Mouse (Mus musculus): ENCODE measurements at regions not wholly inside any gene's neighbourhood (a gene's known extent, or its start where the extent isn't known, plus 50 kb on each side); places are given as distances from the start of the nearest gene placed in this dataset.

DNA sequence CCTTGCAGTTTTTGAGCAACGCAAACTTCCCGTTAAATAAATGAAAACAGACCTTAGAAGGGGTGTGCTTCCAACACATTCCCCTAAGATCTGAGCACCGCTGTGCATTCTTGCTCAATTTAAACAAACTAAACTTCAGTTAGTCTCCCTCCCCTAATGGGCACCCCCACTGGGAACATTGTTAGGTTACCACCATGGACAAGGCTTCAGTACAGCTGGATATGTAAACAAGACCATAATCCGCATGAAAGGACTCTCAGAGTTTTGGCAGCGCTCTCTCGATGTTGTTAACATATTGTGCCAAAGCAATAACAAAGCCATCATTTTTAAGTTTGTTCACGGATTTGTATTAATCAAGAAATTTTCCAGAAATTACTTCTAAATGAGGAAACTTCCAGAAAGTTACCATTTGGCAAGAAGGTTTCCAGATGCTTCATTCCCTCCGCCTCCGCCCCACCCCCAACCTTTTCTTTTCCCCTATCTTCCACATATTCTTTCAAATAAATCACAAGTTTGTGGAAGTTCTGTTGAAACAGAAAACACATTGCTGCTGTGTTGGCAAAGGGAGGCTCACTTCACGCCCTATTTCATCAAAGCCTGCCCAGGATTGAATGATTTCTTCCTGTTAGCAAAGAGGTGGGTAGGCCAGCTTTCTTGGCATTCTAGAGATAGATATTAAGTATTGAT, 429.6 kb upstream of the Nr2f1 start:
- TF ChIP-seq HCFC1 (IDR thresholded peaks at IDR 0.05; ENCODE audit: borderline replicate concordance, insufficient read depth, low read length): no peak
- TF ChIP-seq ZNF384 (IDR thresholded peaks at IDR 0.05; ENCODE audit: low read depth, low read length): no peak
- no peak for TF ChIP-seq CHD2 (IDR thresholded peaks at IDR 0.05; ENCODE audit: low read depth, low read length)
- no peak for TF ChIP-seq MAFK (IDR thresholded peaks at IDR 0.05; ENCODE audit: insufficient read depth, low read depth, low read length)
